Mouse (Mus musculus): ENCODE data around the gene Rplp1.

The Rplp1 gene

GRCm38 (mm10) chr9:61877373-61878112 lies 36.8 kb downstream of the Rplp1 start:
- DNase-seq (ENCODE audit: low read depth): no peak

GRCm38 (mm10) chr9:61873325-61873724 lies 41.0 kb downstream of the Rplp1 start:
- no peak for DNase-seq (ENCODE audit: low read depth)

GRCm38 (mm10) chr9:61872246-61872941 lies 41.9 kb downstream of the Rplp1 start:
- DNase-seq (ENCODE audit: low read depth): no peak

- DNase-seq (ENCODE audit: low read depth): no peak
These were observed 42.5 kb downstream of the Rplp1 start for GRCm38 (mm10) chr9:61871839-61872238.

GRCm38 (mm10) chr9:61867659-61868058 lies 46.7 kb downstream of the Rplp1 start:
- DNase-seq (ENCODE audit: low read depth): no peak

All from induced T-regulatory cell, adult 2 months (primary cell).